Mouse (Mus musculus) forebrain, embryonic 11.5 days (tissue): ENCODE measurements at regions not wholly inside any gene's neighbourhood (a gene's known extent, or its start where the extent isn't known, plus 50 kb on each side); places are given as distances from the start of the nearest gene placed in this dataset.

ENCODE experiments used
- ATAC-seq: fragments of 200-750 bp; cut with Nextera tagmentation; replicated peaks from 2 replicates; pipeline ENCODE4 v1.8.0; 2017; ENCODE audit warnings: moderate TSS enrichment; ENCODE audit not compliant: low FRiP score
- DNase-seq: peaks from one replicate; pipeline ENCODE4 v3.0.0-alpha.2; 2017; ENCODE audit warnings: low spot score
- H3K27ac ChIP-seq: fragments of 300-500 bp; sonication (generic); 2 replicates; pipeline ENCODE4 v1.5.1; 2014; ENCODE audit warnings: low read depth, low read length
- H3K27me3 ChIP-seq: fragments of 300-500 bp; sonication (generic); 2 replicates; pipeline ENCODE4 v1.6.1; 2014; ENCODE audit warnings: mild to moderate bottlenecking, low read length, mixed read lengths; ENCODE audit not compliant: control insufficient read depth, insufficient read depth
- H3K36me3 ChIP-seq: fragments of 300-500 bp; sonication (generic); 2 replicates; pipeline ENCODE4 v1.6.1; 2014; ENCODE audit warnings: mild to moderate bottlenecking, low read length, moderate library complexity, mixed read lengths; ENCODE audit not compliant: control insufficient read depth, insufficient read depth
- H3K4me1 ChIP-seq: fragments of 300-500 bp; sonication (generic); replicated peaks from 2 replicates; pipeline ENCODE4 v1.6.1; 2014; ENCODE audit warnings: low read length, mixed read lengths; ENCODE audit not compliant: control insufficient read depth, insufficient read depth
- H3K4me2 ChIP-seq: fragments of 300-500 bp; sonication (generic); 2 replicates; pipeline ENCODE4 v1.6.1; 2014; ENCODE audit warnings: low read depth, mild to moderate bottlenecking, low read length, moderate library complexity, mixed read lengths; ENCODE audit not compliant: severe bottlenecking
- H3K4me3 ChIP-seq: fragments of 300-500 bp; sonication (generic); 2 replicates; pipeline ENCODE4 v1.5.1; 2014; ENCODE audit warnings: low read depth, low read length
- H3K9ac ChIP-seq: fragments of 300-500 bp; sonication (generic); 2 replicates; pipeline ENCODE4 v1.6.1; 2014; ENCODE audit warnings: low read length
- H3K9me3 ChIP-seq: fragments of 300-500 bp; sonication (generic); 2 replicates; pipeline ENCODE4 v1.6.1; 2016; ENCODE audit warnings: low read length, mixed read lengths; ENCODE audit not compliant: control insufficient read depth
- WGBS: fragments of 180-500 bp; shearing (Covaris S2); extraction: QIAGEN DNeasy Blood & Tissue Kit; methylation state at CpG from one replicate; pipeline ENCODE4 v1.1.7; 2014; 5-methylcytosine and 5-hydroxymethylcytosine counted together

DNA sequence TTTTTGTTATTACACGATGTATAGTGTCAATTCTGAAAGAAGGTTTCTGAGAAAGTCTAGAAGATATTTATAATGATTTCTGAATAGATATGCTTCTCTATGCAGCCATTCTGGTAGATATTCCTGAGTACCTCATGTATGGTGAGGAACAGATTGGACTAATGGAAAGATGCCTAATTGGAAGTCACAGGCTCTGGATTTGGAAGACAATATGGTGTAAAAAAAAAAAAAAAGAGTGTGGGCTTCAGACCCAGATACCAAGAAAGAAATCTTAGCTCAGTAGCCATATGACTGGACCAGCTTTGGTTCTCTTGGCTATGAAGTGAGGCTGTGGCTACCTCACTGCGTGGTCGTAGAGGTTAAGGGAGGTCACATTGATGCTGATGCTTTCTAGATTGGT is 311.0 kb downstream of the Foxo1 start:
- Histone ChIP-seq H3K27me3 (no peaks in the 10 kb centered on the region), H3K4me2 (no peak overlapping the region), H3K27ac (no peak overlapping the region), H3K4me3 (no peak overlapping the region), H3K4me1 (no peaks in the 10 kb centered on the region), H3K9ac (no peak overlapping the region), H3K36me3 (no peaks in the 10 kb centered on the region), H3K9me3 (no peaks in the 10 kb centered on the region)
- DNase-seq (no peak), ATAC-seq (no peak)
- WGBS: 91% methylated on average over 3 of the region's 3 CpGs

DNA sequence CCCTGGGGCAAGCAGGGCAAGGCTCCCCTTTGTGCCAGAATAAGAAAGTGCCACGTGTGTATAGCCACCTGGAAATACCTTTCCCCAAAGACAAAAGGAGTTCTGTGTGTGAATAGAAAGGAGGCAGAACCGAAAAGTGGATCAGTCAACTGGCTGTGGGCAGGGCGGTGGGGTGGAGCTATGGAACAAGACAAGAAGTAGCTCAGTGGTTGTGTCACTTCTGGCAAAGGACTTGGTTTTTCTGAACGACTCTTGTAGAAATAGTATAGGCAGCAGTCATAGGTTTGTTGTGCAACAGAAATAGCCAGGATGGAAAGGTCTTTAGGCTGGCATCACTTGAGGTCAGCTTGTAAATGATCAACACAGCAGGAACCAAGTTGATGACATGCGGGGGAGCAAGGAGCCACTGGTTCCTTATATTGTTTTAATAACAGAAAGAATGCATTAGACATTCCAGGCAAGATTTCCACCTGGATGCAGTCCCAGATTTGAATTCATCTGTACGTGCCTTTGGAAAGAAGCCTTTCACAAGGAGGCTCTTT is 308.6 kb downstream of the Foxo1 start:
- no peak for ATAC-seq
- no peak overlapping the region for H3K4me2 ChIP-seq
- no peak overlapping the region for H3K9ac ChIP-seq
- no peaks in the 10 kb centered on the region for H3K9me3 ChIP-seq
- no peak for DNase-seq
- no peaks in the 10 kb centered on the region for H3K27me3 ChIP-seq
- no peaks in the 10 kb centered on the region for H3K4me1 ChIP-seq
- H3K36me3 ChIP-seq: no peaks in the 10 kb centered on the region
- H3K27ac ChIP-seq: no peak overlapping the region
- WGBS: 63% methylated on average over 6 of the region's 6 CpGs
- H3K4me3 ChIP-seq: no peak overlapping the region

DNA sequence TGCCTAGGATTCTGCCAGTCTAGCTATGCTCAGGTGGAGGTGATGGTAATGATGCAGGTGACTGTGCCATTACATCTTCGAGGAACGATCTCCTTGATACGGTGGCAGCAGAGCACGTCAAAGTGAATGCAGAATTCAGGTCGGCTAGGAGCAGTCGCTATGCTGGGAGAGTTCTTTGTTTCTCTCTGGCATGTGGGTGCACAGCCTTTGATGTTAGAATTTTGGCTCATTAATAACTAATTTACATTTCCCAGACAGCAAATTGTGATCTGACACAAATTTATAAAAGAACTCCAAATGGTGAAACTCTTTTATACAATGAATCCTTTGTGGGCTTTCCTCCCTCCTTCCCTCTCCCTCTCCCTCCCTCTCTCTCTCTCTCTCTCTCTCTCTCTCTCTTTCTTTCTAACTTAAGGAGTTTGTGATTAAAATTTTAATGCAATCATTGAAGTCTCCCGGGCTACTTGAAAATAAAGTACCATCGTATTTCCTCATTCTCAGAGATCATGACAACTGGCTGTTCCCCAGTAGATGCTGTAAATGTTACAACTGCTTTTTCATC is 307.2 kb downstream of the Foxo1 start:
- Histone ChIP-seq H3K9ac (no peak overlapping the region), H3K27me3 (no peaks in the 10 kb centered on the region), H3K4me1 (no peaks in the 10 kb centered on the region), H3K36me3 (no peaks in the 10 kb centered on the region), H3K27ac (no peak overlapping the region), H3K4me2 (no peak overlapping the region), H3K4me3 (no peak overlapping the region), H3K9me3 (no peaks in the 10 kb centered on the region)
- no peak for DNase-seq
- ATAC-seq: no peak
- WGBS: 72% methylated on average over 8 of the region's 8 CpGs

DNA sequence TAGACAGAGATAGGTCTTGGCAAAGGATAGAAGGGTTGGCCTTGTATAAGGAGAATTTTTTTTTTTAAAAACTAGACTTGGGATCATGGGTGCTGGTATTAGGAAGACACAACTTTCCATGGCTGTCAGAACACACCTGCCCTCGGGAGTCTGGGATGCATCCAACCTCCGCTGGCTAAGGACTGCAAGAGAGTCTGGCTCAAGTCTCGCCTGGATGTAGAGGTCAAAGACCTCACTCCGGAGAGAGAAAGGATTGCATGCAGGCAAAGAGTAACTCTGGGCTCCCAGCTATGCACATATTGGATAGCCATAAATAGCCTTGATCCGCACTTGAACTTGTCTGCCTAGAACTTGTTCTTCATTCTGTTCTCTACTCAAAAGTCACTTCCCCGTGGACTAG is 306.2 kb downstream of the Foxo1 start:
- H3K9me3 ChIP-seq: no peaks in the 10 kb centered on the region
- no peak overlapping the region for H3K4me2 ChIP-seq
- no peak overlapping the region for H3K27ac ChIP-seq
- H3K27me3 ChIP-seq: no peaks in the 10 kb centered on the region
- 92% methylated on average over 6 of the region's 6 CpGs for WGBS
- no peak overlapping the region for H3K4me3 ChIP-seq
- ATAC-seq: no peak
- H3K9ac ChIP-seq: no peak overlapping the region
- no peak for DNase-seq
- no peaks in the 10 kb centered on the region for H3K4me1 ChIP-seq
- H3K36me3 ChIP-seq: no peaks in the 10 kb centered on the region

DNA sequence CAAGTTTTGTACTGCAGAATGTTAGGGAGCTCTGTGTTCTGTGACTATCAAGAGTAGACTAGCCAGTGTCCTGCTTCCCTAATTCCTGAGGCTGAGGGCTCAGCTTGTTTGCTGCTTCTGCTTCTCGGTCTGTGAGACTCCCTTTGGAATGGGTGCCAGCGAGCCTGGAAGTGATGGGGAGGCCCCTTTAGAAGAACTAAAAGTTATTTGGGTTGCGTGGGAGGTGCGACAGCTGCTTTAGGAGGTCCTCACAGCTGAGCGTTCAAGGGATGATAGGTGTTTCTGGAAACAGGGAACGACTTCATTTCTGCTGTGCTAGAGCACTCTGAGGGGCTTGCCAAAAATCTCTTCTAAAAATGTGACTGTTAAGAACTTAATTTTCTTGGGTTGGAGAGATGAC is 305.7 kb downstream of the Foxo1 start:
- 88% methylated on average over 6 of the region's 6 CpGs for WGBS
- Histone ChIP-seq H3K4me1 (no peaks in the 10 kb centered on the region), H3K9ac (no peak overlapping the region), H3K27ac (no peak overlapping the region), H3K4me2 (no peak overlapping the region), H3K27me3 (no peaks in the 10 kb centered on the region), H3K36me3 (no peaks in the 10 kb centered on the region), H3K4me3 (no peak overlapping the region), H3K9me3 (no peaks in the 10 kb centered on the region)
- no peak for DNase-seq
- ATAC-seq: no peak

DNA sequence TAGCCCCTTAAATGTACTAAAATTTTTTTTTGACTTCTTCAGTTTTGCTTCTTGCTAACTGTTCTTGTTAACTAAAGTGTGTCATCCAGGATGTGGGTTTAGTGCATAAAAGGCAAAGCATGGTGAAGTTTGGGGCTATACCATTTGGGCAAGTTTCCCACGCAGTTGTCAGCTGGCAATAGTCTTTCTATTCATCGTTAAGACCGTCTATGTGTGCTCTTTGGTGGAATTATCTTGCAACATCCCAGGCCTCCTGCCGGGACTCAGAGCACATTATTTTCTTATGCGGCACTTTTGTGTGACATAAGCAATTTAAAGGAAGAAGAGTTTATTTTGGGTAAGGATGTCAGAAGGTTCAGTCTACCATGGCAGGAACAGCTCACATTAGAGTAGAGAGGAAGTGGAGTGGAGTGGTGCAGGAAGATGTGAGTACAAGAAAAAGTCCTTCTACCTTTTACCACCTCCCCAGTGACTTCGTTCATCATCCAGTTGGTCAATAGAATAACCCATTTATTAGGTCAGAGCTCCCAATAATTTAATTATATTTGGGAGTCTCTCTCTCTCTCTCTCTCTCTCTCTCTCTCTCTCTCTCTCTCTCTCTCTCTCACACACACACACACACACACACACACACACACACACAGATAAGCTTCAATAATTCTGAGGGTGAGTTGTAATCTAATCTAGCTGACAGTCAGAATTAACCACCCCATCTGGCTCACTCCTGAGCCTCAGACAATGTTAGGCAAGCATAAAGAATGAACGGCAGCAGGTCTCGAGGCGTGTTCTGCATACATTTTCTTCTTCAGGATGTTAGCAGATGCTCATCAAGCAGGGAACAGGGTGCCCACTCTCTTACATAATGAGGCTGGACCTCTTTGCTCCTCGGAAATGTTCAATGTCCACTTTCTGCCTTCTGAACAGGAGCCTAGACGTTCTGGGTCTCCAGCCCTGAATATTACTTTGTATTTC is 304.7 kb downstream of the Foxo1 start:
- Histone ChIP-seq H3K9ac (no peak overlapping the region), H3K27me3 (no peaks in the 10 kb centered on the region), H3K4me1 (no peaks in the 10 kb centered on the region), H3K4me3 (no peak overlapping the region), H3K27ac (no peak overlapping the region), H3K9me3 (no peaks in the 10 kb centered on the region), H3K4me2 (no peak overlapping the region), H3K36me3 (no peaks in the 10 kb centered on the region)
- ATAC-seq (no peak), DNase-seq (no peak)
- 87% methylated on average over 11 of the region's 11 CpGs for WGBS

DNA sequence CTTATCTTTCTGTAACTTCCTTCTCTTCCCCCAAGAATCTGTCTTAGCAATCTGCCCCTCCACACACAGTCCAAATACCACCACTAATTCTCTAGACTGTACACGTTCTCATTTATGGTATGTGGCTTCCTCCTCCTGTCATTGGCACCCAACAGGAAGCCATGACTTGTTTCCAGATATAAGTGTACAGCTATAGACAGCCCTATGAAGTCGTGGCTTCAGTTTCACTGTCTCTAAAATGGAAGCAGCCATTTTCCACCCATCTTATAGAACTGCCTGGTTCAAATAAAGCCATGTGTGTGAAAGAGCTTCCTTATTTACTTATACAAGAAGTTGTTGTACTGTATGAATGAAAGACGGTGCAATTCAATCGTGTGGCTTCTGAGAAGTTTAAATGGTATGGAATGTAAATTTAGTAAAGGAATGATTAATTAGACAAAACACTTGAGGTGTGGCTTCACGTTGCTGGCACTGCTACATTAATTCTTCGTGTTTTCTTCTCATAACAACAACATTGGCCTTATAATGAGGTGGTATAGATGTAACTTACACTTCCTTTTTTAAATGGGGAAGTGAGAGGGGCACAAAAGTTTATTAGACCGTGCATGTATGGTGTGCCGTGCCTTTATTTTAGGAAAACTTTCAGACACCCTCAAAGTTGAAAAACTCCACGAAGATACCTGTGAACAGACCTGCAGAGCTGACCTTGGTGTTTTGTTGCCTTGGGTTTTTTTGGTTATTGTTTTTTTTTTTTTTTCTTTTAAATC is 299.7 kb downstream of the Foxo1 start:
- no peaks in the 10 kb centered on the region for H3K9me3 ChIP-seq
- H3K4me3 ChIP-seq: no peak overlapping the region
- DNase-seq (no peak), ATAC-seq (no peak)
- no peak overlapping the region for H3K4me2 ChIP-seq
- H3K27ac ChIP-seq: no peak overlapping the region
- H3K27me3 ChIP-seq: no peaks in the 10 kb centered on the region
- 86% methylated on average over 9 of the region's 9 CpGs for WGBS
- H3K36me3 ChIP-seq: no peaks in the 10 kb centered on the region
- H3K9ac ChIP-seq: no peak overlapping the region
- no peaks in the 10 kb centered on the region for H3K4me1 ChIP-seq

DNA sequence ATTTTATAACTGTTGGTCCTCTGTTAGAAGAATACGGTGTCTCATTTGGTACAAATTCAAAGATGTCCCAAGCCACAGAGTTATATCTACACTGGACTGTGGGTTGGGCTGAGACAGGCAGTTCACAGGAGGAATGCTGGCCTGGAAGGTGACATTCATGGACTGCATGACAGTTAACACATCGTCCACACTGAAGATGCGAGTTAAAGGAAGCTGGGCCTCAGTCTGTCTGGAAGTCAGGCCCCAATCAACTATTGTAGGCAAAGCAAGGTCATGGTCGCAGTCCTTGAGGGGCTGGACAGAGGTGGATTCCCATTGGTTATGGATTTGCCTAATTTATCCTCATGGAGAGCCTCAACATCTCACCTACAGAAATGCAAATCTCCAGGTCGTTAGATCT is 295.5 kb downstream of the Foxo1 start:
- Histone ChIP-seq H3K4me1 (no peaks in the 10 kb centered on the region), H3K9ac (no peak overlapping the region), H3K27ac (no peak overlapping the region), H3K36me3 (no peaks in the 10 kb centered on the region), H3K4me2 (no peak overlapping the region), H3K27me3 (no peaks in the 10 kb centered on the region), H3K4me3 (no peak overlapping the region), H3K9me3 (no peaks in the 10 kb centered on the region)
- WGBS: 68% methylated on average over 5 of the region's 5 CpGs
- DNase-seq: no peak
- ATAC-seq: no peak
